Mouse (Mus musculus) lung, postnatal 4 days (tissue): ENCODE measurements around the gene Tial1.

Experiments
- DNase-seq, 2 experiments: peaks; one replicate each; pipeline ENCODE4 v3.0.0; 2021

The Tial1 gene

DNA sequence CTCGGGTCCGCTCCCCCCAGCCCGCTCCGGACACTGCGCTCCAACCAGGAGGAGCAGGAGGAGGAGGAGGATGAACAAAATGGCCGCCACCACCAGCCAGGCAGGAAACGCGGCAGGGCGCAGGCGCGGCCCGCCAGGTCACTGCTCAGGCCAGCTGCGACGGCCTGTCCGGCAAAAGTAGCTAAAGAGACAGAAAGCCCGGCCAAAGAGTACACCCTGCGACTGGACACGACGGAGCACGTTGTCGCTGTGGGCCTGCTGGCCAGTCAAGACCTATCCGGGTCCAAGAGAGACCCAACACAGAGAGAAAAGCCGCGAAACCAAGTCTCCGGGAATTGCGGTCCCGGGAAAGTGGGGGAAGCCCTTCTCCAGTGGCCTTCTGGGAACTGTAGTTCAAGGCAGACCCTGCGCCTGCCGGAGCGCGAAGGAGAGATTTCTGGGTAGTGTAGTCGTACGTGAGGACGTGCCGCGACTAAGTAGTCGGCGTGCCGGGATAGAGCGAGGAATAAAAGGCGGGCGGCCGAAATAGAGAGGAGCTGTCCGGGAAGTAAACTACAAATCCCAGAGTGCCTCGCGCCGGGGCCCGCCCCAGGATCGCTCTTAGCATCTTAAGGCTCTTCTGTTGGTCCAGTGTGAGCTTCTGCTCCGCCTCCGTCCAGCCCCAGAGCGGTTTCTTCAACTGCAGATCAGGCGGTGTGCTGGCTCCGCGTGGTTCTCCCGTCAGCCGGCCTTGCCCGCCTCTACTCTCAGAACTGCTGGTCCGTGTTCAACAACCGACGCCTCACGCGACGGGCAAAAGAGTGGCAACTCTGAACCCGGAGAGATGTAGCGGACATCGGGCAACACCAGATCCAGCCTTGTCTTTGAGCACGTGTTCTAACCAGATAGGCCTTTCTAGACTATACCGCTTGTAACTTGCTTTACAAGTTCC, at the start of gene Tial1:
Gene Tial1 (minus strand): TSS at position 433 of the 931 bp plus-strand sequence.
- DNase-seq: peak; percentile 98 to 99

DNA sequence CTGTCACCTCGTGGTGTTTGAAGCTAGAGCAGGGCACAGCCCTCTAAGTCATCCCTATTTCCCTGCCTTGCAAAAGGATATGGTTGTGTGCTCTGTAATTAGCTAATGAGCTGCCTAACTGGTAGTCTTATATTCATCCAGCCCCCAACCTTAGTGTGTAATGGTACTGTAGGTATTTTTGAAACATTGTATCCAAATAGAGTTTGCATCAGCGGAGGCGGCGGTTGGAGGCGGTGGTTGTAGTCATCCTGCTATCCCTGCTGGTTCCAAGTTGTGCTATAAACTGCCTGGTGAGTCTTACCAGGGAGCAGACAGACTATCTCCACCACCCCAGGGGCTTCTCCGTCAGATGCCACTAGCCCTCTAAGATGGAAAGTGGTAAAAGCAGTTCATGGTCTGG, 42.6 kb upstream of the Tial1 start:
- no peak for DNase-seq

DNA sequence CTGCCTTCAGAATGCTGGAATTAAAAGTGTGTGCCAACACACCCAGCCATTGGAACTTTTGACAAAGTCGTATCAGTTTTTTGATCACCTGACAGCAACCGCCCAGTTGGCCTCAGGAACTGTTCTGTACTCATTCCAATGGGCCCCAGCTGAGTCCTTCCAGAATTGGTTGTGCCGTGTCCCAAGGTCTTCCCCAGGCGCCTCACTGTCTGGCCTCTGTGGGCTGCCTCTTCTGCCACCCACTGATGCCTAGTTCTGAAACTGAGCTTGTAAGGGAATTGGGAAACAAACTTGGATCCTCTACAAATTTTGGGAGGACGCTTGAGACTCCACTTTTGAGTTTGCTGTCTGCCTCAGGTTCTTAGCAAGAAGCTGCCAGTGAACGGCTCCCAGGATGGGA, 38.3 kb upstream of the Tial1 start:
- DNase-seq: no peak

DNA sequence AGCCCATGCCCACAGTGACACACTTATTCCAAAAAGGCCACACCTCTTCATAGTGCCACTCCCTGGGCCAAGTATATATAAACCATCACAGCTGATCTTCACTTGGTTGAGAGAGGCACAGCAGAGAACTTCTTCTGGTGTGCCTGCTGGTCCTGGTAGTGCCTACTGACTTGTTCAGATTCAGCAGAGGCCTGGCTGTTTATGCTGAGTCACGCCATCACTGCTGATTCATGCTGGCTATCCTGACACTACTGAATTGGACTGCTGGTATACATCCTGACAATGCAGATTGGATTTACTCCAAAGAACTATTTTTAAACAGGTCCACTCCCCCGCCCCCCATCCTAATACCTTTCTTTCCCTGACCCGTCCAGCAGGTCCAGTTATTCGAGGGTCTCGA, 33.0 kb upstream of the Tial1 start:
- no peak for DNase-seq

DNA sequence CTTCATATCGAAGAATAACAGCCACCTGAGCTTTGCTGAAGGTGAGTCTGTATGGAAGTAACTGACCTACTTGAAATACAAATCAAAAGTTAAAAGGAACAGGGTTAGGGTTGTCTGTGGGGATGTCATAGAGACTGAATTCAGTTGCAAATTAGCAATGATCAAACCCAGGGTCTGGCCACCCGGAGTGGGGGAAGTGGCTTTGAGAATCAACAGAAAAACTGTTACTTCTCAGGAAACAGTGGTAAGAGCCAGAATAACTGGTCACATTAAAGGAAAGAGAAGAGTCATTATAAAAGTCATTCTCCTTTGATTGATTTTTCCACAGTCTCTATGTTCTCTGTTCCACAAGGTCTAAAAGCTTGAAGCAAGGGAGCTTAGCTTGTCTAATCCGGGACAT, 27.5 kb upstream of the Tial1 start:
- no peak for DNase-seq

DNA sequence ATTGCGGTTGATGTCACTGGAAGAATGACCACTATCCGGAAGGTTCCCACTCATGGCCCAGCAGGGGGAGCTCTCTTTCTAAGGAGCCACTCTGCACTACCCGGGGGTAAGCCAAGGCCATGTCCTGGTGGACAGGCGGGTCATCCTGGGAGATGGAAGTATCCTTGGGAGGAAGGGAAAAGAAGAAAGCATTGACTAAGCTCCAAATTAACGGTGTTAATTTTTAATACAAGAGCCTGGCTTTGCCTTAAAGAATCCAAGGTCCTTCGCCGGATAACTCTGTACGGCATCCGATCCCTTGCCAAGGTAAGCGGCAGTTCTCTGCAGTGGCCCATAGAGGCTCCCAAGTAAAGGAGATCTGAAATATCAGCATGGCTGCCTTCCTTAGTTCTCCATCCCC, 12.8 kb upstream of the Tial1 start:
- peak; percentile 61 to 73 for DNase-seq

DNA sequence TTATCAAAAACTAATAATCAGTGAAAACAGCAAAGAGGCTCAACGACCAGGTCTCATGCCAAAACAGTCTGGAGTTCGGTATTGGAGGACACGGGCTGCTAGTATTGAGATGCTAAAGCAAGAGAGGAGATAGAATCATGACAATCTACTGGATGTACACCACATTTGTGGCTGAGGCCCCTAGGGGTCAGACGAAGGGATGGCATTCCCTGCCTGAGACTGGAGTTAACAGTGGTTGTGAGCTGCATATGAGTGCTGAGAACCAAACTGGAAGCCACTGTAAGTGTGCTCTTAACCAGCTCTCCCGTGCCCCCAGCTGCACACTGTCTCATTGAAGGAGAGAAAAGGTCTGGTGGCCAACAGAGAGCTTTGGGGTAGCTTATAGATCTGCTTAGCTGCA, 889 bp upstream of the Tial1 start:
- DNase-seq: no peak

DNA sequence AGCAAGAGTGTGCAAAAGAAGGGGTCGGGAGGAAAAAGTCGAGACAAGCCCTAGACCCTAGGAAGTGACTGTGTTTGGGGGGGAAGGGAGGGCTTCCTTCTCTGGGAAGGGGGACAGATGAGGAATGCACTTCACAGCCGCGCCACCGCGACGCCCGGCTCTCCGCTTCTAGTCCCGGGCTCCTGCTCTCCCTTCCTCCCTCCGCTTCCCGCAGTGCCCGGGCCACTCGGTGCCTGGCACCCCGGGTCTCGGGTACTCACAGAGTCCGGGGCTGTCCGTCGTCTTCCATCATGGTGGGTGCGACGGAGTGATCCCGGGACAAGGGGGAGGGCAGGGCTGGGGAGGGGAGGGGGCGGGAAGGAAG, 670 bp downstream of the Tial1 start:
- no peak for DNase-seq

DNA sequence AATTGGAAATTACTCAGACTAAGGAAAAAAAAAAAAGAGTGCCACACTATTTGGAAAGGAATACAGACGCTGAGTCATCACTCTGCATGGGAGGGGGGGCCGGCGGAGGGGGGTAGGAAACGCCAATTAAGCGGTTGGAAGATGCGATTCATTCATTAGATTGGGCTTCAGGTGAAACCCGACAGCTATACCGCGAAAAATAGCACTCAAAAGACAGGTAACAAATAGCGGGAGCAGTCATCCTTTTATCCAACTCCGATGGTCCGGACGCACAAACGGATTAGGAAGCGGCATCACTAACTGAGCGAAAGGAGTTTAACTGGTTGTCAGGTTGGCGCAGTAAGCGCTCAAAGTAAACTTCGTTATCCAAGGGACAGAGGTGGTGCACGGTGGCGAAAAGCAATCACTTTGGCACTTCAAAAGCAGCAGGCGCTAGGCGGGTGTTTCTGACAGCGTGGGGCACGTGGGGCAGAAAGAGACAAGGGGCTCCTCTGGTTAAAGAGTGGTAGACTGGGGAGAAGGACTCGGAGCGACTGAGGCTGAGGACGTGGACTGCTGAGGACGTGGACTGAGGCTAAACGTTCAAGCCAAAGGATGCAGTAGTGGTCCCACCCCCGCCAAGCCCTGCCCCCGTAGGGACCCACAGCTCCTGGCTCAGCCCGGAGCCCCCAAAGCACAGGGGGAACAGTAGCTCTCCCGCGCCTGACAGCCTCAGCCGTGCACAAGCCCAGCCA, 1.2 kb downstream of the Tial1 start:
- DNase-seq: peak; percentile 6 to 51

DNA sequence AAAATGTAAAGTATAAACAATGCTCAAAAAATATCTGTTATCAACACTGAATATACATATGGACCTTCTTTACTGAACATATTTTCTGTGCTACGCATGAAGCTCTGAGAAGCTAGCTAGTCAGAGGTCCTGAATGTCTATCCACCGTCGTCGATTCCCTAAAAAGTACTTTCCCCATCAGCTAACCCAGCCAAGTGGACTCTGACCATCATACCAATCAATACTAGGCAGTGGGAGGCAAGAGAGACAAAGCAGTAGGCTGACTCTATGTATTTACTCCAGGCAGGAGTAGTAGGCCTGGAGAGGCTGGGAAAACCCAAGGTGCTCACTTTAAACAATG, 1.8 kb downstream of the Tial1 start:
- no peak for DNase-seq

DNA sequence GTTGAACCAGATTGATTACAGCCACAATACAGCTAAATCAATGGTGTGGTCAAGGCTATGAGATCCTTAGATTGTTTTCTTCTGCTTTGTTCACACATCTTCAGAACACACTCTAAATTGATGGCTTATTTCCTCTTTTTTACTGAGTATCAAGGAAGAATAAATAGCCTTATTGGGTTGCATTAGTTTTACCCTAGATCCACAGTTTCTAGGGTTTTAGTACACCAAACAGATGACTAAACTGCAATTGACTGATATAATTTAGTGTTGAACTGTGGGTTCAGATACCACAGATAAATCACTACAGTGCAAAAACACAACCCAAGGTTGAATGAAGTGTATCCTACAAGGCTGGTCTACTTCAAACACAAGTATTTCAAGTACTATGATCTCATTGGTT, 3.5 kb downstream of the Tial1 start:
- no peak for DNase-seq

DNA sequence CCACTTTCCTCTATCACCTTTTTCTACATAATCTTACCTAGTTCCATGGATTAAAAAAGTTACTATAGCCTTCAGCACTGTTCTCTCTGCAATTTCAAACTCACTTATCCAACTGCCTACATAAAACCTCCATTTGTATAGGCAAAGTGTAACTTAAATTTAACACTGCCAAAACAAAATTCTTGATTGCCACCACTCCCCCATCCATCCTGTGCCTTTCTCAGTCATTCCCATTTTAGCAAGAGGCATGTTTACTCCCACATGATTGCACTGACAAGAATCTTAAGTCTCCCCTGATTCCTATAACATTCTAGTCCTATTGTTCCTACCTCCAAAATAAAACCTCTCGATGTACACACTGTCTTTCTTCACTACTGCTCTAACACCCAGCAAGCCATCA, 8.8 kb downstream of the Tial1 start:
- DNase-seq: no peak

DNA sequence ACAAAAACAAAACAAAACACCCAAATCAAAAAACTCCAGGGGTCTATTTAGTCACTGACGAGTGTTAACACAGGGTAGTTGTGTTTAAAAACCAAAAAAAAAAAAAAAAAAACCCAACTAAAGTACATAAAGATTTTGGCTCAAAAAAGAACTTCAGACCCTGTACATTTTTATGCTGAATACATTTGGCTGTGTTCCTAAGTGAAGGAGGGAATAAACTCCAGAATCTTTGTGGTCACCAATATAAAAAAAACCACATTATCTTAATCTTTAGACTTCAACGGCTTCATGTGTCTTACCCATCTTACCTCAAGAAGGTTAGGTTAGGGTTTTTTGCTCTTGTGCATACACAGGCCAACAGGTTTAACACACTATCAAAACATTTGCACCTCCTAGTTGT, 20.9 kb downstream of the Tial1 start:
- DNase-seq: no peak

DNA sequence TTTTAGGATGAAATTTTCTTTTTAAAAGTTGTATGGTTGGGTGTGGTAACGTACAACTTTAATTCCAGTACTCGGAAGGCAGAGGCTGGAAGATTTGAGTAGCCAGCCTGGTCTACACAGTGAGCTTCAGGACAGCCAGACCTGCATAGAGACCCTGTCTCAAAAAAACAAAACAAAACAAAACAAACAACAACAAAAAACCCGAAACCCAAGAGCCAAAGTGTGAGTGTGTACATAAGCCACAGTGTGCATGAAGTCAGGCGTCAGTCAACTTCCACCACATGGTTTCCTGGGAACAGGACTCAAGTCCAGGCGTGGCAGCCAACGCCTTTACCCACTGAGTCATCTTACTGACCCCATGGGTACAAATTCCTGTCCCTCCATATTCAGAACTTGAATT, 22.3 kb downstream of the Tial1 start:
- no peak for DNase-seq

DNA sequence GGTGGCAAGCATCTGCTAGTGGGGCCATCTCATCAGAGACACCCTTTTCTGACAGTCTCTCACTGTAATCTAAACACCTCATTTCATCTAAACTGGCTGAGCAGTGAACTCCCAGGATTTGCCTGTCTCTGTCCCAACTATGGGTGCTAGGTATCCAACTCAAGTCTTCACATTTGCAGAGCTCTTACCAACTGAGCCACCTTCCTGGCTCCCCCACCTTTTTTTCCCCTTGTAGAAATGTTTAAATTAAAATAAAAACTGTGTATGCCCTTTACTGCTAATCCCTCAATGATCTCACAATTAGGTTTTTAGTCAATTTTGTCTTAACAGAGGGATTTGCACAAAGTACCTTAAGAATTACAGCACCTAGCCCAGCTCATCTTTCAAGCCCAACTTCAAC, 23.4 kb downstream of the Tial1 start:
- DNase-seq: no peak

DNA sequence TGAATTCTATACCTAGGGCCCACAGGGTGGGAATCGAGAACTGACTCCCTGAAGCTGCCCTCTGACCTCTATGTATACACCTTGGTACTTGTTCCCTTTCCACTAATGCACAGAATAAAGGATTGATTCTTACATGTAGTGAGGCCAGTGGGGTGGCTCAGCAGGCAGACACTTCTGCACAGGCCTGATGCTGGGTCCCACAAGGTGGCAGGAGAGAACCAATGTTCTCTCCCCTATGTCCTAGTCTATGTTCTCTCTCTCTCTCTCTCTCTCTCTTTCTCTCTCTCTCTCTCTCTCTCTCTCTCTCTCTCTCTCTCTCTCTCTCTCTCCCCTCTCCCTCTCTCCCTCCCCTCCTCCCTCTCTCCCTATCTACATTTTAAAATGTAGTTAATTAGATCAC, 28.3 kb downstream of the Tial1 start:
- no peak for DNase-seq

DNA sequence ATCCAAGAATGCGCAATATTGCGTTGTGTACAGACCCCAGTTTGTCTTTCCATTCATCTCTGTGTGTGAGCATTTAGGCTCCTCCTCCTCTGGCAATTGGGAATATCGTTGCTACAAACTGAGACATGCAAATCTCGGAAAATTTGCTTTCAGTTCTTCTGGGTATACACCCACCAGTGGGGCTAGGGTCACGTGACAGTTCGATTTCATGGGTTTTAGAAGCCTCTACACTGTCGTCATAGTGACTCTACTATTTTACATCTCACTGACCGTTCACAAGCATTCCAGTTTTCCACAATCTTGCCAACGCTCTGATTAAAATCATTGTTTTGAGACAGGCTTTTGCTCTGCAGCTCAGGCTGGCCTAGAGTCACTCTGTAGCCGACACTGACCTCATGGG, 28.9 kb downstream of the Tial1 start:
- no peak for DNase-seq

DNA sequence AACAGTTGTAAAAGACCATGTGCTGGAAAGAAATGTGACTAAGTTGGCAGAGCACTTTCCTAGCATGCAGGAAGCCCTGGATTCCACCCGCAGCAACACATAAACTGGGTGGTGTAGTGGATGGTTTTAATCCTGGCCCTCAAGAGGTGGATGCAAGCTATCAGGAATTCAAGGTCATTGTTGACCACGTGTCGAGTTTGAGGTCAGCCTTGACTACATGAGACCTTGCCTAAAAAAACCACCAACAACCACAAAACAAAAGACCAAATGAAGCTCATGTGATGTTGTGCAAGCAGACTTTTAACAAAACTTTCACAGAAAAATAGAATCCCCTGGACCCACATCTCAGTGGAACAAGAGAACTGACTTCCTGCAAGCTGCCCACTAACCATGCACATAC, 39.0 kb downstream of the Tial1 start:
- no peak for DNase-seq

DNA sequence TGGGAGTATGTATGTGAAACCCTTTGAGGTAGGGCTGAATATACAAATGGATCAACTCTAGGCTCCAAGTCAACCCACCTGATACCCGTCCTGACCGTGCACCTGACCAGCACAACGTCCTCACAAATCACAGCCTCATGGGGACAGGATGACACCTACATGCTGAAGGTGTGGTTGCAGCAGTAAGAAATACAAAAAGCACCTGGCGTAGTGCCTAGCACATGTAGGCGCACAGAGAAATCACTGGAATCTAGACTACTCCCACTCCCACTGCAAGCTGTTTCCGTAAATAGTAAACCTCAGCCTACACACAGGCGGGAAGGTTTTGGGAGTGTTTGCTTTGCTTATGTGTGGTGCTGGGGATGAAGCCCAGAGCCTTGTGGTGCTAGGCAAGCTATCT, 39.8 kb downstream of the Tial1 start:
- DNase-seq: no peak

DNA sequence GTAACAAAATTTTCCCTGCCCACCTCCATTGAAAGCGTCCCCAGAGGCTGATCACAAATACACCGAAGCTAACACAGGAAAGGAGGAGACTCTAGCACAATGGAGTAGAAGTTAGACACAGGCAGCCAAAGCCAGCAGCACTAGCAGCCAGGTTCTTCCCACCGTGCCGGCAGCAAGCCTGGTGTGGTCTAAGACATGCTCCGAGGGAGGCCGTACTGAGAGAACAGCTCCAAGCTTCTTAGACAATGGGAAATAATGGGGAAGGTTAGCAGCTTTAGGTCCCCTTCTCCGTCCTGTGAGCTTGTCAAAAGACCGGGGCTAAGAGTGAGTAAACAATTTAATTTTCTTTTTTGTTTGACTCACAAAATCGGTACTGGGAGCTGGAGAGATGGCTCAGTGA, 41.8 kb downstream of the Tial1 start:
- DNase-seq: no peak

DNA sequence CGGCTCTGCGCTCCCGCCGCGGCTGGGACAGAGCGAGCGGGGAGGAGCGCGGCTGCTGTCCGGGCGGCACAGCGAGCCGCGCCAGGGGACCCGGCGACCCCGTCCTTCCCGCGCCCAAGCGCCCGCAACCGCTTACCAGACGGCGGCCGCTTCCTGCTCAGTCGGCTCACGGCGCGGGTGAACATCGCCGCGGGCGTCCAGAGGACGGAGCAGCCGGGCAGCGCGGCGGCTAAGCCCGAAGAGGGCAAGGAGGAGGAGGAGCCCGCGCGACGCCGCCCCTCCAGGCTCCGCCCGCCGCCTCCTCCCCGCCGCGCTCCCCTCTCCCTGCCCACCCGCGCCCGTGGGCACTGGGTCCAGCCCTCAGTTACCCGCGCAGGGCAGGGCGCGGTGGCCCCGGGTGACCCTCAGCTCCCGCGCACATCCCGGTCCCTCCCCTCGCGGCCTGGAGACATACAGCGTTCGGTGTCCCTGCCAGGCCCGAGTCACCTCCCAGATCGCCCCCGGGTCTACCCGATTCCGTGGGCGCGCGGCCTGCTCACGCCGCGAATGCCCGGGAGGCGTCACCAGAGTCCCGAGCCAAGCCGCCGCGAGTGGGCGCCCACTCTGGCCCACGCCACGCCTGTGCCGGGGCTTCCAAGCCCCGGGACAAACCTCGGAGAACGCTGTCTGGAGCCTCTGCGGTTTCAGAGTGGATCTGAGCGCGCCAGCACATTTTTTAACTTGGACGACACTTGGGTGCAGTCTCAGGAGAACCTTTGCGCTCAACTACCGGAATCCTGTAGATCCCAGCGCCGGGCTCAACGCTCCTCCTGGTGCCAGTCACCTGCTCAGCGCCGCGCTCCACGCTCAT, 43.4 kb downstream of the Tial1 start, which contains the start of gene Rgs10:
Gene Rgs10 (minus strand): TSS at position 829 of the 850 bp plus-strand sequence.
- DNase-seq: peak; percentile 77 to 84

DNA sequence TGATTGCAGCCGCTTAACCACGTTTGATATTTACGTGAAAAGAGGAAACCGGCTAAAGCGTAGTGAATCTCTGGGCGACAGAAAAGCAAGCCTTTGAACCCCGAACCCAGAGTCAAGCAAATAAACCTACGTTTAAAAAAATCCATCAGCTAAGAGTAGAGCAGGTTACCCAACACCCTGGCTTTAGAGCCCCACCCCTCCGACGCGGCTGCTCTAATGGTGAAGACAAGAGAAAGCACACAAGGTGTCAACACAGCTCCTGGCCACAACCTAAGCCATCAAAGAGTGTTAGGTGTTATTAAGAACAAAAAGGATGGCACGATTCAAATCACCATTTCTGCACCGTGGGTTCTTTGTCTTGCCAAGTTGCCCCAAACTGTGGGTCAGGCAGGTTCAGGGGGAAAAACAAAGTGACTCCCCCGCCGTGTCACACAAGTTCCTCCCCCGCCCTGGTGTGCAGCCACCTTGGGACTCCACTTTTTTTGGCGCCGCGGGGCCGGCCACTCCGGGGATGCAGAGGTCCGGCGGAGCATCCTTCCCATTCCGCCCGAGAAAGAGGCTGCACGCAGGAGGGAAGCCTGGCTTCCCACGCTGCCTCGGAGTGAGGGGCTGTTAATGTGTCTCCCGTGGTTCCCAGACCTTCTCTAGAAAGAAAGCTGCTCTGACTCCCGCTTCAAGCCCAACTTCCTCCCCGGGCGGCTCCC, 44.1 kb downstream of the Tial1 start:
- DNase-seq: peak in 1 of 2 experiments; percentile 37

DNA sequence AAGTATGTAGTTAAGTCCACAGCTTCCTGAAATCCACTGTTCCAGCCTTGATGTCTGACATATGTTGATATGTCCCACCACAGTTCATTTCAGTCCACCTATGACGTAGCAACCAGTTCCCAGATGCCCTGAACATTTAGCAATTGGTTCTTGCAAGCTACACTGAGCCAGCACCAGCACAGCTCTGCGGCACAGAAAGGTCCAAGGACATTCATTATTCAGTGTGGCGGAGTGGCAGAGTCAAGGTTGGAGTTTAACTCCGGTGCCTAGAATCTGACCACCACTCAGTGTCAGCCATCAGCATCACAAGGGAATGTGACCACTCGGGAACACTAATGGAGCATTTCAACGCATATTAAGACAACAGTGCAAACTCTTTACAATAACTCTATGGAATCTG, 44.9 kb downstream of the Tial1 start:
- no peak for DNase-seq
